Mouse (Mus musculus) lung, adult 2 months (tissue): Measurements from ENCODE around the gene Gabrg3.

Experiments
- CTCF ChIP-seq: fragments of 200-500 bp; IDR thresholded peaks from 2 replicates; pipeline ENCODE4 v1.5.1; 2011; ENCODE audit warnings: mild to moderate bottlenecking, low read length, control low read depth; ENCODE audit not compliant: insufficient read depth
- POLR2A ChIP-seq: fragments of 200-500 bp; IDR thresholded peaks from 2 replicates; pipeline ENCODE4 v1.6.1; 2011; ENCODE audit warnings: low read depth, mild to moderate bottlenecking, control low read depth, low read length, borderline replicate concordance; ENCODE audit errors: extremely low read depth

DNA sequence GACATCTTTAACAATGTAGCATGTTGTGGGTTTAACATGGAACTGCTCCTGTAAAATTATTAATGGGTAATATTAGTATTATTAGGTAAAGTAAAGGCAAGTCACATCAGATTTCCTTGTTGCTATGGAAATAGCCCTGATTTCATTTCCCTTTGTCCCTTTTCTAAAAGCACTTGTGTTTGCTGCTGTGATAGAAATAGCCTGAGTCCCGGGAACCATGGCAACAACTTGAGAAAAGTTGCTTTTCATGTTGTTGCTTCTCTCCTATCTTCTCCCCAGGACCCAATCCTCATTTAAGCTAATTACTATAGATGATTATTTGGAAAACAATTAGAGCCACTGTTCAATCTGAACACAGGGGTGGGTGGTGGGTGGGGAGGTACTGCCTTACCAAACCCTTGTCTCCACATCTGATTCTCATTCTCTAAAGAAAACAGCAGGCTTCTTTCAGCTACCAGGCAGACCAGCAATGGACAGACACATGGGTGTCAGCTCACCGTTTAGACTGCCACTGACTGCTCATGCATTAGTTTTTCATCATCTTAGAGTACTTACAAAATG lies 349.0 kb downstream of the Gabrg3 start:
- no peak for TF ChIP-seq POLR2A
- no peak for TF ChIP-seq CTCF
